Mouse (Mus musculus) myocyte (in vitro differentiated cells): Measurements from ENCODE around the gene Ccdc155. TPM values are rescaled to one million over a fixed set of nuclear protein-coding genes. Genes with fewer than 3 reads are reported as not detected.

Experiments used
- H3K27me3 ChIP-seq: one replicate; pipeline ENCODE4 v1.6.1; 2011; ENCODE audit not compliant: control insufficient read depth, insufficient read depth, insufficient read length
- H3K36me3 ChIP-seq: one replicate; pipeline ENCODE4 v1.6.1; 2011; ENCODE audit not compliant: control insufficient read depth, insufficient read depth
- H3K4me2 ChIP-seq: one replicate; pipeline ENCODE4 v1.6.1; 2011; ENCODE audit warnings: low read depth, control low read depth
- H3K4me3 ChIP-seq: one replicate; pipeline ENCODE4 v1.5.1; 2011; ENCODE audit warnings: mild to moderate bottlenecking, control low read depth, moderate library complexity
- H3K79me2 ChIP-seq: one replicate; pipeline ENCODE4 v1.6.1; 2011; ENCODE audit not compliant: control insufficient read depth, insufficient read depth
- H3ac ChIP-seq: one replicate; pipeline ENCODE4 v1.6.1; 2011; ENCODE audit not compliant: control insufficient read depth, insufficient read length
- CEBPB ChIP-seq: IDR thresholded peaks from 2 replicates; pipeline ENCODE4 v1.6.1; 2011; ENCODE audit warnings: mild to moderate bottlenecking, moderate library complexity; ENCODE audit not compliant: poor library complexity, insufficient read depth, severe bottlenecking
- E2F4 ChIP-seq: IDR thresholded peaks from one replicate; pipeline ENCODE4 v1.6.1; 2011; ENCODE audit warnings: mild to moderate bottlenecking, control low read depth, moderate library complexity; ENCODE audit not compliant: insufficient read depth
- MAX ChIP-seq: IDR thresholded peaks from one replicate; pipeline ENCODE4 v1.6.1; 2011; ENCODE audit warnings: low read depth, mild to moderate bottlenecking, control low read depth
- MYOD1 ChIP-seq, 3 experiments: IDR thresholded peaks; one replicate each; pipeline ENCODE4 v1.6.1; 2011; ENCODE audit warnings: control low read depth in 2 of 3, low read depth in 2 of 3, mild to moderate bottlenecking in 2 of 3, moderate library complexity in 1 of 3; ENCODE audit not compliant: insufficient read length in 2 of 3, control insufficient read depth in 1 of 3
- MYOG ChIP-seq, 3 experiments: IDR thresholded peaks; one replicate each; pipeline ENCODE4 v1.6.1; 2011; ENCODE audit warnings: control low read depth in 2 of 3, low read depth in 2 of 3, mild to moderate bottlenecking in 2 of 3; ENCODE audit not compliant: insufficient read length in 2 of 3, control insufficient read depth in 1 of 3, insufficient read depth in 1 of 3
- POLR2A ChIP-seq: IDR thresholded peaks from one replicate; pipeline ENCODE4 v1.6.1; 2011; ENCODE audit warnings: low read depth, mild to moderate bottlenecking, control low read depth, moderate library complexity; ENCODE audit not compliant: insufficient read length
- POLR2AphosphoS2 ChIP-seq: IDR thresholded peaks from one replicate; pipeline ENCODE4 v1.6.1; 2011; ENCODE audit warnings: low read depth, control low read depth; ENCODE audit not compliant: insufficient read length
- REST ChIP-seq: IDR thresholded peaks from one replicate; pipeline ENCODE4 v1.6.1; 2011; ENCODE audit warnings: mild to moderate bottlenecking, control low read depth, moderate library complexity; ENCODE audit not compliant: insufficient read depth, insufficient read length
- SRF ChIP-seq: IDR thresholded peaks from one replicate; pipeline ENCODE4 v1.6.1; 2011; ENCODE audit warnings: low read depth; ENCODE audit not compliant: control insufficient read depth, insufficient read length
- TCF12 ChIP-seq: IDR thresholded peaks from one replicate; pipeline ENCODE4 v1.6.1; 2011; ENCODE audit warnings: mild to moderate bottlenecking, control low read depth; ENCODE audit not compliant: poor library complexity, insufficient read depth, severe bottlenecking
- TCF3 ChIP-seq: IDR thresholded peaks from one replicate; pipeline ENCODE4 v1.6.1; 2011; ENCODE audit warnings: low read depth, control low read depth; ENCODE audit not compliant: insufficient read length
- USF1 ChIP-seq: IDR thresholded peaks from one replicate; pipeline ENCODE4 v1.6.1; 2011; ENCODE audit warnings: low read depth, mild to moderate bottlenecking, control low read depth, moderate library complexity
- polyA plus RNA-seq: library from polyadenylated mRNA; unstranded; fragments of >200 nt; fragmentation: generic; extraction: Trizol; gene quantifications from one replicate; pipeline ENCODE4 v1.2.1, GENCODE M21; 2012; ENCODE audit warnings: missing spikeins

The Ccdc155 gene
- polyA plus RNA-seq, 1 experiment: 2.2 TPM

GRCm38 (mm10) chr7:45181540-45181939, 23.2 kb downstream of the Ccdc155 start:
- Histone ChIP-seq H3K4me3 (no peak overlapping the region), H3K27me3 (peaks cover 89% of the 10 kb centered on the region), H3K79me2 (no peaks in the 10 kb centered on the region), H3K36me3 (no peaks in the 10 kb centered on the region), H3K4me2 (no peak overlapping the region), H3ac (no peak overlapping the region)
- no peak for TF ChIP-seq USF1
- no peak for TF ChIP-seq E2F4
- TF ChIP-seq MYOG (IDR thresholded peaks at IDR 0.05; ENCODE audit: control insufficient read depth in 1 of 3, insufficient read depth in 1 of 3, insufficient read length in 2 of 3, low read depth in 2 of 3): no peak
- no peak for TF ChIP-seq TCF12
- no peak for TF ChIP-seq TCF3
- TF ChIP-seq CEBPB: no peak
- TF ChIP-seq SRF: no peak
- no peak for TF ChIP-seq REST
- no peak for TF ChIP-seq POLR2A
- no peak for TF ChIP-seq MAX
- TF ChIP-seq POLR2AphosphoS2: no peak
- TF ChIP-seq MYOD1 (IDR thresholded peaks at IDR 0.05; ENCODE audit: control insufficient read depth in 1 of 3, insufficient read length in 2 of 3, low read depth in 2 of 3): no peak

GRCm38 (mm10) chr7:45180896-45181477, 23.7 kb downstream of the Ccdc155 start, which contains the start of gene Pth2:
Gene Pth2 (plus strand): TSS chr7:45180995.
- Histone ChIP-seq H3K79me2 (no peaks in the 10 kb centered on the region), H3K4me3 (no peak within 1 kb of the TSS), H3ac (no peak within 1 kb of the TSS), H3K4me2 (no peak within 1 kb of the TSS), H3K27me3 (peaks cover 89% of the 10 kb centered on the region), H3K36me3 (no peaks in the 10 kb centered on the region)
- no peak for TF ChIP-seq CEBPB
- TF ChIP-seq E2F4: no peak
- TF ChIP-seq POLR2A: no peak
- TF ChIP-seq MYOD1 (IDR thresholded peaks at IDR 0.05; ENCODE audit: control insufficient read depth in 1 of 3, insufficient read length in 2 of 3, low read depth in 2 of 3): no peak
- TF ChIP-seq MYOG (IDR thresholded peaks at IDR 0.05; ENCODE audit: control insufficient read depth in 1 of 3, insufficient read depth in 1 of 3, insufficient read length in 2 of 3, low read depth in 2 of 3): no peak

- H3K4me3 ChIP-seq: no peak within 1 kb of the TSS
- no peak within 1 kb of the TSS for H3ac ChIP-seq
Observed at GRCm38 (mm10) chr7:45179469-45179868, 25.2 kb downstream of the Ccdc155 start, which contains the start of gene Gfy. Gene Gfy (minus strand): TSS chr7:45179569.

GRCm38 (mm10) chr7:45178550-45178949, 26.1 kb downstream of the Ccdc155 start:
- TF ChIP-seq MYOG (IDR thresholded peaks at IDR 0.05; ENCODE audit: control insufficient read depth in 1 of 3, insufficient read depth in 1 of 3, insufficient read length in 2 of 3, low read depth in 2 of 3): no peak
- no peak for TF ChIP-seq E2F4
- TF ChIP-seq SRF: no peak
- no peak for TF ChIP-seq CEBPB
- TF ChIP-seq MYOD1 (IDR thresholded peaks at IDR 0.05; ENCODE audit: control insufficient read depth in 1 of 3, insufficient read length in 2 of 3, low read depth in 2 of 3): no peak
- Histone ChIP-seq H3K4me3 (no peak overlapping the region), H3ac (no peak overlapping the region), H3K36me3 (no peaks in the 10 kb centered on the region), H3K4me2 (no peak overlapping the region), H3K79me2 (no peaks in the 10 kb centered on the region), H3K27me3 (peaks cover 89% of the 10 kb centered on the region)

More at GRCm38 (mm10) chr7:45179469-45179868, 25.2 kb downstream of the Ccdc155 start, which contains the start of gene Gfy:
- Histone ChIP-seq H3K4me2 (no peak within 1 kb of the TSS), H3K27me3 (peaks cover 94% of the 10 kb centered on the region), H3K79me2 (no peaks in the 10 kb centered on the region), H3K36me3 (no peaks in the 10 kb centered on the region)
- no peak for TF ChIP-seq POLR2A
- TF ChIP-seq POLR2AphosphoS2: no peak

- TF ChIP-seq USF1: no peak
- no peak for TF ChIP-seq SRF
- no peak for TF ChIP-seq E2F4
- no peak for TF ChIP-seq MYOG (IDR thresholded peaks at IDR 0.05; ENCODE audit: control insufficient read depth in 1 of 3, insufficient read depth in 1 of 3, insufficient read length in 2 of 3, low read depth in 2 of 3)
- TF ChIP-seq MYOD1 (IDR thresholded peaks at IDR 0.05; ENCODE audit: control insufficient read depth in 1 of 3, insufficient read length in 2 of 3, low read depth in 2 of 3): no peak
- TF ChIP-seq POLR2A: no peak
- no peak for TF ChIP-seq REST
- no peak for TF ChIP-seq TCF12
- no peak for TF ChIP-seq TCF3
- TF ChIP-seq POLR2AphosphoS2: no peak
- TF ChIP-seq MAX: no peak
- TF ChIP-seq CEBPB: no peak
- peaks cover 72% of the 10 kb centered on the region for H3K27me3 ChIP-seq
- no peak overlapping the region for H3K4me3 ChIP-seq
- no peak overlapping the region for H3ac ChIP-seq
- H3K79me2 ChIP-seq: no peaks in the 10 kb centered on the region
- H3K4me2 ChIP-seq: no peak overlapping the region
- no peaks in the 10 kb centered on the region for H3K36me3 ChIP-seq
Observed at GRCm38 (mm10) chr7:45176356-45176755, 28.3 kb downstream of the Ccdc155 start.
